Mouse (Mus musculus): Measurements from ENCODE around the gene Ndufc2. TPM values are rescaled to one million over a fixed set of nuclear protein-coding genes. Genes with fewer than 3 reads are reported as not detected.

Gene Ndufc2
- total and polyA plus RNA-seq, 3 experiments, result 242 to 280 TPM; not detected in 1

DNA sequence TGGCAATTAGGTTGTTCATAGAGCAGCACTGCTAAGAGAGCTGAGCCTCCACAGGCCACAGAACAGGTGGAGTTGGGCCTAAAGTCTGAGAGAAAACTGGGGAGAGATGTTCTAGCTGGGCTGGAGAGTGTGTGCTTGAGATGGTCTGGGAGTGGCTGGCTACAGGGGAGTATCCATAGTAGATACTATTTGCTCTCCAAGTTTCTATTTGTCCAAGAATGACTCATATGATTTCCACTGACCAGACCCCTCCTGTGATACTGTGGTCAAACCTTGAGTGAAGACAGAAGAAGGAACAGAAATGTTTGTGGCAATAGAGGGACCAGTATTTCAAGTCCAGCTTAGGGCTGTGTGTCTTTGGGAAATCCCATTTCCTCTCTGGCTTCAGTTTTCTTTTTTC is 39.2 kb downstream of the Ndufc2 start:
- Histone ChIP-seq H3K4me3 (ENCODE audit: control insufficient read depth in 1 of 2, insufficient read depth in 1 of 2, low read depth in 2 of 2, low read length in 2 of 2) (no peak overlapping the region), H3K9me3 (replicated peaks; ENCODE audit: insufficient read depth, low read length) (no peaks in the 10 kb centered on the region), H3K27me3 (ENCODE audit: control insufficient read depth in 1 of 2, insufficient read depth in 2 of 2, low read length in 2 of 2) (no peaks in the 10 kb centered on the region; a peak in 2 of 4 replicates), H3K9ac (ENCODE audit: control insufficient read depth, low read depth, low read length, poor library complexity, severe bottlenecking) (no peak overlapping the region), H3K27ac (ENCODE audit: control insufficient read depth, low read depth, low read length) (no peak overlapping the region), H3K4me1 (ENCODE audit: control insufficient read depth in 1 of 2, insufficient read depth in 2 of 2, low read length in 2 of 2) (no peaks in the 10 kb centered on the region; a peak in 2 of 4 replicates), H3K36me3 (ENCODE audit: control insufficient read depth in 1 of 2, insufficient read depth in 2 of 2, low read length in 2 of 2) (no peaks in the 10 kb centered on the region), H3K79me2 (ENCODE audit: control insufficient read depth, insufficient read depth, low read length, poor library complexity) (no peaks in the 10 kb centered on the region)
- DNase-seq (ENCODE audit: low read depth, low spot score), result no peak
- TF ChIP-seq UBTF (IDR thresholded peaks at IDR 0.05; ENCODE audit: borderline replicate concordance, insufficient read depth, low read depth, low read length), result no peak
- TF ChIP-seq SIN3A (IDR thresholded peaks at IDR 0.05; ENCODE audit: low read length), result no peak
- no peak for TF ChIP-seq CHD2 (IDR thresholded peaks at IDR 0.05; ENCODE audit: low read length)
- no peak for TF ChIP-seq KAT2A (conservative IDR thresholded peaks at IDR 0.05; ENCODE audit: low read depth, low read length)
- TF ChIP-seq JUND (IDR thresholded peaks at IDR 0.05; ENCODE audit: low read depth, low read length), result no peak
- no peak for TF ChIP-seq RAD21 (IDR thresholded peaks at IDR 0.05; ENCODE audit: low read depth, low read length)
- TF ChIP-seq BHLHE40 (IDR thresholded peaks at IDR 0.05; ENCODE audit: borderline replicate concordance, low read depth, low read length), result no peak
- TF ChIP-seq NRF1 (IDR thresholded peaks at IDR 0.05; ENCODE audit: insufficient read depth, low read depth, low read length, poor library complexity, severe bottlenecking), result no peak
- no peak for TF ChIP-seq MYB (IDR thresholded peaks at IDR 0.05; ENCODE audit: low read depth, low read length)
- TF ChIP-seq MAZ (IDR thresholded peaks at IDR 0.05; ENCODE audit: low read depth, low read length), result no peak
- no peak for TF ChIP-seq MXI1 (IDR thresholded peaks at IDR 0.05; ENCODE audit: low read depth, low read length)
- no peak for TF ChIP-seq MAFK (IDR thresholded peaks at IDR 0.05; ENCODE audit: borderline replicate concordance, low read depth, low read length)

DNA sequence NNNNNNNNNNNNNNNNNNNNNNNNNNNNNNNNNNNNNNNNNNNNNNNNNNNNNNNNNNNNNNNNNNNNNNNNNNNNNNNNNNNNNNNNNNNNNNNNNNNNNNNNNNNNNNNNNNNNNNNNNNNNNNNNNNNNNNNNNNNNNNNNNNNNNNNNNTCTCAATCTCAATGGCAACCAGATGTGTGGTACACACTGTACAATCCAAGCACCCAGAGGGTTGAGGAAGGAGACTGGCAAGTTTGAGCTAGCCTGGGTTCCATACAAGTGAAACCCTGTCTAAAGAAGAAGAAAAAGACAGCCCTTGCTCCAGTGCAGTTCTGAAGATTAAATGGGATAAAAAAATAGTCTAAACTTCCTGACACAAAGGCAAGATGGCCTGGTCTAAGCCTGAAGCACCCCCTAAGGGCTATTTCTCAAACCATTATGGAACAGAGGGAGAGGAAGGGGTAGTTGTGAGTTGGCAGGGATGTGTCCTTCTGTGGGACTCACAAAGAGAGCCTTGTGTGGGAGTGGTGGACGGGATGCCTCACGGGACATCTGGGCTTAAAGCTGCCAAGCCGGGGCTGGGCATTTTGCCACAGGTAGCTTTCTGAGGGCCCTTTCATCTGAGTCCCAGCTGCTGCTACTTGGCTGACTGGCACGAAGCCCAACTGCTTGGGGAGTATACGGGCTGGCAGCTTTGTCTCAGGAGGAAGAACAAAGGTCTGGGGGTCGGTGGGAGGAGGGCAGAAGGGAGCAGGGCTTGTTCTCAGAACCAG is 46.5 kb downstream of the Ndufc2 start:
- H3K79me2 ChIP-seq (ENCODE audit: control insufficient read depth, insufficient read depth, low read length, poor library complexity), result no peaks in the 10 kb centered on the region
- H3K9ac ChIP-seq (ENCODE audit: control insufficient read depth, low read depth, low read length, poor library complexity, severe bottlenecking), result no peak overlapping the region
- no peaks in the 10 kb centered on the region for H3K9me3 ChIP-seq (replicated peaks; ENCODE audit: insufficient read depth, low read length)
- TF ChIP-seq ZC3H11A (IDR thresholded peaks at IDR 0.05; ENCODE audit: low read depth, low read length), result no peak
- TF ChIP-seq E2F4 (IDR thresholded peaks at IDR 0.05; ENCODE audit: borderline replicate concordance, low read depth, low read length), result no peak
- TF ChIP-seq MXI1 (IDR thresholded peaks at IDR 0.05; ENCODE audit: low read depth, low read length), result no peak
- no peak for TF ChIP-seq MYB (IDR thresholded peaks at IDR 0.05; ENCODE audit: low read depth, low read length)
- TF ChIP-seq USF2 (IDR thresholded peaks at IDR 0.05; ENCODE audit: borderline replicate concordance in 1 of 2, insufficient read depth in 1 of 2, low read depth in 1 of 2, low read length in 2 of 2), result no peak
- no peak for TF ChIP-seq GABPA (IDR thresholded peaks at IDR 0.05; ENCODE audit: low read depth, low read length)
- no peak for TF ChIP-seq ZMIZ1 (IDR thresholded peaks at IDR 0.05; ENCODE audit: low read depth, low read length)
- no peak for TF ChIP-seq MYC (IDR thresholded peaks at IDR 0.05; ENCODE audit: low read depth, low read length)
- no peak overlapping the region for H3K27ac ChIP-seq (ENCODE audit: control insufficient read depth, low read depth, low read length)
- no peaks in the 10 kb centered on the region for H3K4me1 ChIP-seq (ENCODE audit: control insufficient read depth in 1 of 2, insufficient read depth in 2 of 2, low read length in 2 of 2)
- H3K4me3 ChIP-seq (ENCODE audit: control insufficient read depth in 1 of 2, insufficient read depth in 1 of 2, low read depth in 2 of 2, low read length in 2 of 2), result no peak overlapping the region
- peak; percentile 24 for DNase-seq (ENCODE audit: low read depth, low spot score)
- peaks cover 0 to 3% of the 10 kb centered on the region in 2 experiments; a peak in 2 of 4 replicates for H3K27me3 ChIP-seq (ENCODE audit: control insufficient read depth in 1 of 2, insufficient read depth in 2 of 2, low read length in 2 of 2)
- H3K36me3 ChIP-seq (ENCODE audit: control insufficient read depth in 1 of 2, insufficient read depth in 2 of 2, low read length in 2 of 2), result no peaks in the 10 kb centered on the region
